Mouse (Mus musculus): ENCODE data around the gene Nfasc. TPM values are rescaled to one million over a fixed set of nuclear protein-coding genes. Genes with fewer than 3 reads are reported as not detected.
A peak's percentile ranks its signal among the peaks of the same experiment; 100 is the strongest.

The Nfasc gene
- polyA plus RNA-seq, 1 experiment from 2014 or later, result 44.8 TPM

- Histone ChIP-seq H3K4me3 (ENCODE audit: low read depth, low read length) (no peak overlapping the region), H3K9me3 (ENCODE audit: control insufficient read depth, low read length) (no peaks in the 10 kb centered on the region), H3K27me3 (ENCODE audit: control insufficient read depth, insufficient read depth, low read length) (no peaks in the 10 kb centered on the region), H3K9ac (replicated peaks; ENCODE audit: low read depth, low read length) (no peak overlapping the region), H3K36me3 (ENCODE audit: control insufficient read depth, insufficient read depth, low read length) (no peaks in the 10 kb centered on the region), H3K4me1 (ENCODE audit: control insufficient read depth, insufficient read depth, low read length) (no peaks in the 10 kb centered on the region), H3K4me2 (ENCODE audit: low read depth, low read length) (no peak overlapping the region), H3K27ac (ENCODE audit: low read depth, low read length) (no peak overlapping the region)
- 87% methylated on average over 3 of the region's 3 CpGs for WGBS
- no peak for ATAC-seq (ENCODE audit: low read depth)
These were observed 68.9 kb downstream of the Nfasc start for GRCm38 (mm10) chr1:132672704-132673103.

GRCm38 (mm10) chr1:132669200-132669599 is 72.4 kb downstream of the Nfasc start:
- WGBS, result 94% methylated on average over 6 of the region's 6 CpGs

GRCm38 (mm10) chr1:132660354-132660753 is 81.2 kb downstream of the Nfasc start:
- peaks cover 17% of the 10 kb centered on the region for H3K4me1 ChIP-seq (ENCODE audit: control insufficient read depth, insufficient read depth, low read length)
- H3K27ac ChIP-seq (ENCODE audit: low read depth, low read length), result peak overlapping the region; percentile 58
- H3K4me2 ChIP-seq (ENCODE audit: low read depth, low read length), result no peak overlapping the region
- no peak overlapping the region for H3K9ac ChIP-seq (replicated peaks; ENCODE audit: low read depth, low read length)
- no peaks in the 10 kb centered on the region for H3K27me3 ChIP-seq (ENCODE audit: control insufficient read depth, insufficient read depth, low read length)
- WGBS, result 11% methylated on average over 4 of the region's 4 CpGs
- no peaks in the 10 kb centered on the region for H3K9me3 ChIP-seq (ENCODE audit: control insufficient read depth, low read length)
- no peaks in the 10 kb centered on the region for H3K36me3 ChIP-seq (ENCODE audit: control insufficient read depth, insufficient read depth, low read length)
- peak; percentile 58; the same call in 1 of the 2 replicates for ATAC-seq (ENCODE audit: low read depth)
- no peak overlapping the region for H3K4me3 ChIP-seq (ENCODE audit: low read depth, low read length)

More at GRCm38 (mm10) chr1:132669200-132669599, 72.4 kb downstream of the Nfasc start:
- Histone ChIP-seq H3K36me3 (ENCODE audit: control insufficient read depth, insufficient read depth, low read length) (no peaks in the 10 kb centered on the region), H3K4me1 (ENCODE audit: control insufficient read depth, insufficient read depth, low read length) (peaks cover 6% of the 10 kb centered on the region; the same call in 1 of the 2 replicates), H3K9me3 (ENCODE audit: control insufficient read depth, low read length) (no peaks in the 10 kb centered on the region), H3K27ac (ENCODE audit: low read depth, low read length) (no peak overlapping the region), H3K9ac (replicated peaks; ENCODE audit: low read depth, low read length) (no peak overlapping the region), H3K27me3 (ENCODE audit: control insufficient read depth, insufficient read depth, low read length) (no peaks in the 10 kb centered on the region), H3K4me2 (ENCODE audit: low read depth, low read length) (no peak overlapping the region), H3K4me3 (ENCODE audit: low read depth, low read length) (no peak overlapping the region)
- no peak for ATAC-seq (ENCODE audit: low read depth)

- no peak; the same call in 1 of the 2 replicates for ATAC-seq (ENCODE audit: low read depth)
- peak overlapping the region; percentile 58 for H3K27ac ChIP-seq (ENCODE audit: low read depth, low read length)
- no peaks in the 10 kb centered on the region for H3K36me3 ChIP-seq (ENCODE audit: control insufficient read depth, insufficient read depth, low read length)
- 8% methylated on average over 3 of the region's 3 CpGs for WGBS
- H3K4me1 ChIP-seq (ENCODE audit: control insufficient read depth, insufficient read depth, low read length), result peaks cover 24% of the 10 kb centered on the region
- no peak overlapping the region for H3K9ac ChIP-seq (replicated peaks; ENCODE audit: low read depth, low read length)
- no peaks in the 10 kb centered on the region for H3K9me3 ChIP-seq (ENCODE audit: control insufficient read depth, low read length)
- no peaks in the 10 kb centered on the region for H3K27me3 ChIP-seq (ENCODE audit: control insufficient read depth, insufficient read depth, low read length)
- H3K4me3 ChIP-seq (ENCODE audit: low read depth, low read length), result no peak overlapping the region
- H3K4me2 ChIP-seq (ENCODE audit: low read depth, low read length), result no peak overlapping the region
These were observed 82.0 kb downstream of the Nfasc start for GRCm38 (mm10) chr1:132659604-132660003.

- Histone ChIP-seq H3K4me3 (ENCODE audit: low read depth, low read length) (no peak overlapping the region), H3K36me3 (ENCODE audit: control insufficient read depth, insufficient read depth, low read length) (no peaks in the 10 kb centered on the region), H3K9ac (replicated peaks; ENCODE audit: low read depth, low read length) (no peak overlapping the region), H3K4me2 (ENCODE audit: low read depth, low read length) (no peak overlapping the region), H3K27ac (ENCODE audit: low read depth, low read length) (peak overlapping the region; percentile 50), H3K27me3 (ENCODE audit: control insufficient read depth, insufficient read depth, low read length) (no peaks in the 10 kb centered on the region), H3K4me1 (ENCODE audit: control insufficient read depth, insufficient read depth, low read length) (peaks cover 38% of the 10 kb centered on the region), H3K9me3 (ENCODE audit: control insufficient read depth, low read length) (no peaks in the 10 kb centered on the region)
- WGBS, result 60% methylated on average over 6 of the region's 6 CpGs
- no peak for ATAC-seq (ENCODE audit: low read depth)
These were observed 86.0 kb downstream of the Nfasc start for GRCm38 (mm10) chr1:132655611-132656010.

GRCm38 (mm10) chr1:132654769-132655168 is 86.8 kb downstream of the Nfasc start:
- no peak overlapping the region for H3K9ac ChIP-seq (replicated peaks; ENCODE audit: low read depth, low read length)
- no peaks in the 10 kb centered on the region for H3K27me3 ChIP-seq (ENCODE audit: control insufficient read depth, insufficient read depth, low read length)
- H3K9me3 ChIP-seq (ENCODE audit: control insufficient read depth, low read length), result no peaks in the 10 kb centered on the region
- peaks cover 35% of the 10 kb centered on the region for H3K4me1 ChIP-seq (ENCODE audit: control insufficient read depth, insufficient read depth, low read length)
- H3K36me3 ChIP-seq (ENCODE audit: control insufficient read depth, insufficient read depth, low read length), result no peaks in the 10 kb centered on the region
- 31% methylated on average over 9 of the region's 9 CpGs for WGBS
- H3K4me2 ChIP-seq (ENCODE audit: low read depth, low read length), result 0 out of 2 replicates have a peak overlapping the region, but pooled peaks have one; percentile 9
- H3K27ac ChIP-seq (ENCODE audit: low read depth, low read length), result peak overlapping the region; percentile 50; the same call in 1 of the 2 replicates
- no peak overlapping the region for H3K4me3 ChIP-seq (ENCODE audit: low read depth, low read length)
- peak; percentile 61; the same call in 1 of the 2 replicates for ATAC-seq (ENCODE audit: low read depth)

GRCm38 (mm10) chr1:132653841-132654457 is 87.6 kb downstream of the Nfasc start:
- H3K27me3 ChIP-seq (ENCODE audit: control insufficient read depth, insufficient read depth, low read length), result no peaks in the 10 kb centered on the region
- peak overlapping the region; percentile 52 for H3K27ac ChIP-seq (ENCODE audit: low read depth, low read length)
- ATAC-seq (ENCODE audit: low read depth), result peak; percentile 37; the same call in 1 of the 2 replicates
- no peak overlapping the region for H3K4me3 ChIP-seq (ENCODE audit: low read depth, low read length)
- no peaks in the 10 kb centered on the region for H3K36me3 ChIP-seq (ENCODE audit: control insufficient read depth, insufficient read depth, low read length)
- 45% methylated on average over 12 of the region's 12 CpGs for WGBS
- no peaks in the 10 kb centered on the region for H3K9me3 ChIP-seq (ENCODE audit: control insufficient read depth, low read length)
- no peak overlapping the region for H3K9ac ChIP-seq (replicated peaks; ENCODE audit: low read depth, low read length)
- no peak overlapping the region for H3K4me2 ChIP-seq (ENCODE audit: low read depth, low read length)
- peaks cover 35% of the 10 kb centered on the region for H3K4me1 ChIP-seq (ENCODE audit: control insufficient read depth, insufficient read depth, low read length)

GRCm38 (mm10) chr1:132653161-132653560 is 88.4 kb downstream of the Nfasc start:
- ATAC-seq (ENCODE audit: low read depth), result no peak
- no peak overlapping the region; the same call in 1 of the 2 replicates for H3K27ac ChIP-seq (ENCODE audit: low read depth, low read length)
- H3K27me3 ChIP-seq (ENCODE audit: control insufficient read depth, insufficient read depth, low read length), result no peaks in the 10 kb centered on the region
- peaks cover 35% of the 10 kb centered on the region for H3K4me1 ChIP-seq (ENCODE audit: control insufficient read depth, insufficient read depth, low read length)
- WGBS, result 88% methylated on average over 9 of the region's 9 CpGs
- H3K9ac ChIP-seq (replicated peaks; ENCODE audit: low read depth, low read length), result no peak overlapping the region
- no peak overlapping the region for H3K4me3 ChIP-seq (ENCODE audit: low read depth, low read length)
- H3K36me3 ChIP-seq (ENCODE audit: control insufficient read depth, insufficient read depth, low read length), result no peaks in the 10 kb centered on the region
- H3K9me3 ChIP-seq (ENCODE audit: control insufficient read depth, low read length), result no peaks in the 10 kb centered on the region
- no peak overlapping the region for H3K4me2 ChIP-seq (ENCODE audit: low read depth, low read length)

GRCm38 (mm10) chr1:132650680-132651079 is 90.9 kb downstream of the Nfasc start:
- Histone ChIP-seq H3K9ac (replicated peaks; ENCODE audit: low read depth, low read length) (no peak overlapping the region), H3K36me3 (ENCODE audit: control insufficient read depth, insufficient read depth, low read length) (no peaks in the 10 kb centered on the region), H3K4me2 (ENCODE audit: low read depth, low read length) (no peak overlapping the region), H3K27me3 (ENCODE audit: control insufficient read depth, insufficient read depth, low read length) (no peaks in the 10 kb centered on the region), H3K4me1 (ENCODE audit: control insufficient read depth, insufficient read depth, low read length) (peaks cover 31% of the 10 kb centered on the region), H3K9me3 (ENCODE audit: control insufficient read depth, low read length) (no peaks in the 10 kb centered on the region), H3K27ac (ENCODE audit: low read depth, low read length) (peak overlapping the region; percentile 39), H3K4me3 (ENCODE audit: low read depth, low read length) (no peak overlapping the region)
- no peak for ATAC-seq (ENCODE audit: low read depth)
- WGBS, result 36% methylated on average over 9 of the region's 9 CpGs
